Mouse (Mus musculus) kidney, embryonic 16.5 days (tissue): ENCODE results near the gene Morn5. TPM values are rescaled to one million over a fixed set of nuclear protein-coding genes. Genes with fewer than 3 reads are reported as not detected.
A peak's percentile ranks its signal among the peaks of the same experiment; 100 is the strongest.

Experiments used
- ATAC-seq: fragments of 200-750 bp; cut with Nextera tagmentation; 2 replicates; pipeline ENCODE4 v1.8.0; 2017; ENCODE audit warnings: moderate TSS enrichment; ENCODE audit not compliant: low FRiP score, low TSS enrichment
- H3K27ac ChIP-seq: fragments of 300-500 bp; sonication (generic); 2 replicates; pipeline ENCODE4 v1.5.1; 2014; ENCODE audit warnings: low read length
- H3K27me3 ChIP-seq: fragments of 300-500 bp; sonication (generic); 2 replicates; pipeline ENCODE4 v1.6.1; 2014; ENCODE audit warnings: low read length, control low read depth, mixed read lengths; ENCODE audit not compliant: insufficient read depth
- H3K36me3 ChIP-seq: fragments of 300-500 bp; sonication (generic); 2 replicates; pipeline ENCODE4 v1.6.1; 2014; ENCODE audit warnings: low read length, control low read depth, mixed read lengths; ENCODE audit not compliant: insufficient read depth
- H3K4me1 ChIP-seq: fragments of 300-500 bp; sonication (generic); 2 replicates; pipeline ENCODE4 v1.6.1; 2014; ENCODE audit warnings: low read length, control low read depth, mixed read lengths; ENCODE audit not compliant: insufficient read depth
- H3K4me2 ChIP-seq: fragments of 300-500 bp; sonication (generic); replicated peaks from 2 replicates; pipeline ENCODE4 v1.6.1; 2014; ENCODE audit warnings: low read depth, low read length
- H3K4me3 ChIP-seq: fragments of 300-500 bp; sonication (generic); 2 replicates; pipeline ENCODE4 v1.5.1; 2014; ENCODE audit warnings: mild to moderate bottlenecking, low read length
- H3K9ac ChIP-seq: fragments of 300-500 bp; sonication (generic); replicated peaks from 2 replicates; pipeline ENCODE4 v1.6.1; 2014; ENCODE audit warnings: low read length
- H3K9me3 ChIP-seq: fragments of 300-500 bp; sonication (generic); 2 replicates; pipeline ENCODE4 v1.6.1; 2016; ENCODE audit warnings: low read length, control low read depth
- WGBS: fragments of 180-500 bp; shearing (Covaris S2); extraction: QIAGEN DNeasy Blood & Tissue Kit; methylation state at CpG from one replicate; pipeline ENCODE4 v1.1.7; 2014; 5-methylcytosine and 5-hydroxymethylcytosine counted together
- polyA plus RNA-seq: library from polyadenylated mRNA; unstranded; fragments of >200 nt; fragmentation: Nextera tagmentation; extraction: Ambion mirVana; gene quantifications from 2 replicates; pipeline ENCODE4 v1.2.1, GENCODE M21; 2015

Morn5 gene
- polyA plus RNA-seq, 1 experiment from 2014 or later, result 0.70 TPM

- Histone ChIP-seq H3K9ac (no peak overlapping the region), H3K27me3 (peaks cover 6% of the 10 kb centered on the region; the same call in 1 of the 2 replicates), H3K36me3 (no peaks in the 10 kb centered on the region), H3K4me2 (no peak overlapping the region), H3K4me1 (peaks cover 11% of the 10 kb centered on the region; the same call in 1 of the 2 replicates), H3K27ac (no peak overlapping the region), H3K4me3 (no peak overlapping the region), H3K9me3 (no peaks in the 10 kb centered on the region)
- WGBS, result 87% methylated on average over 9 of the region's 9 CpGs
- ATAC-seq, result no peak
These were observed 33.7 kb downstream of the Morn5 start for GRCm38 (mm10) chr2:36082802-36083580.

DNA sequence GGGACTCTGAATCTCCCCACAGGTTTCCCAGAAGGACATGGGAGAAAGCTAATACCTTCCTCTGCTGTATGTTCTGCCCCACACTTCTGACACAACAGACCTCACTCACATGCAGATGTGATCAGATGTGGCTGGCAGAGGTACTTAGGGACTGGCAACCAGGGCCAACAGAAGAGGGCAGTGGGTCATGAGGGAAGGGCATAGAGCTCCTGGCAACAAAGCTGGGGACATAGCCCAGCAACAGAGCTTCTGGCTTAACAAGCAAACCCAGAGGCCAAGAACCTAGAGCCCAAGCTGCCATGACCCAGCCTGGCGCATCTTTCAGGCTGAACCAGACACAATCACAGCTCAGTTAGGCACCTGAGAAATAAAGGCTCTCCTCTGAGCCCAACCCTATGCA is 35.8 kb downstream of the Morn5 start:
- Histone ChIP-seq H3K27me3 (peaks cover 25% of the 10 kb centered on the region), H3K9me3 (no peaks in the 10 kb centered on the region), H3K4me2 (no peak overlapping the region), H3K4me3 (no peak overlapping the region), H3K9ac (no peak overlapping the region), H3K27ac (no peak overlapping the region), H3K36me3 (no peaks in the 10 kb centered on the region), H3K4me1 (peaks cover 11% of the 10 kb centered on the region; the same call in 1 of the 2 replicates)
- ATAC-seq, result no peak
- 96% methylated on average over 1 of the region's 1 CpGs for WGBS

GRCm38 (mm10) chr2:36089190-36089589 is 39.9 kb downstream of the Morn5 start:
- no peak for ATAC-seq
- H3K9ac ChIP-seq, result no peak overlapping the region
- H3K27ac ChIP-seq, result no peak overlapping the region
- 62% methylated on average over 3 of the region's 3 CpGs for WGBS
- no peaks in the 10 kb centered on the region for H3K36me3 ChIP-seq
- H3K4me3 ChIP-seq, result no peak overlapping the region
- peaks cover 28% of the 10 kb centered on the region for H3K4me1 ChIP-seq
- H3K9me3 ChIP-seq, result no peaks in the 10 kb centered on the region
- H3K4me2 ChIP-seq, result no peak overlapping the region
- H3K27me3 ChIP-seq, result peaks cover 66% of the 10 kb centered on the region

DNA sequence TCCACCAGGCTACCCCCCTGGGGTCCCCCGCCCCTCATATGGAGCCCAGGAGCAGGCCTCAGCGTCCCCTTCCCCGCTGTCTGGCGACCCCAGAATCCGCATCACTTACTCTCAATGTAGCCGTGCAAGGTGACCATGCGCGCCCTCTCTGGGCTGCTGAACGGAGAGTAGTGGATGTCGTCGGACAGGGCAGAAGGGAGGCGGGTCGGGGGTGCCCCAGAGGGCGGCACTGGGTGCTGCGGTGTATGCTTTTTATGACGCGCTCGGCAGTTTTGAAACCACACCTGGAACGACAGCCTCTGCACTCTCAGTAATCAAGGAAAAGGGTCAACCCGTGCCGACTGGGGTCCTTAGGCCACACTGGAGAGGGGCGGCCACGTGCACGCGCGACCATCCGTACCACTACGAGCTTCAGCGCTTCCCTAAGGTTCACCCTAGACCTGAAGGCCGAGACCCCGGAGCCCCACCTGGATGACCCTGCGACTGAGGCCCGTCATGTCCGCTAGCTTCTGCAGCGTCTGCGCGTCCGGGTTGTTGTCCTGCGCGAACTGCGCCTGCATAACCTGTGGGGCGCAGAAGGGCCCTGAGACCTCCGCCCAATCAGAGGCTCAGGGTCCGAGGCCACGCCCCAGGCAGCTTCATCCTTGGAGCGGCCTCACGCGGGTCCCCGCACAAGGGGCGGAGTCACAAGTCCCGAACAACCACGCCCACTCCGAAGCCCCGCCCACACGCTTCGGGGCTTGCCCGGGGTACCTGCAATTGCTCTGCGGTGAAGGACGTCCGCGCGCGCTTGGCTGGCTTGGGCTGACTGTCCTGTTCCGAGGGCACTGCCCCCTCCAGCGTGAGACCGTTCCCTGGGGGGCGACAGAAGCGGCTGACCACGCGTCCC is 41.8 kb downstream of the Morn5 start:
- peak overlapping the region; percentile 77 for H3K4me2 ChIP-seq
- H3K4me3 ChIP-seq, result peak overlapping the region; percentile 50
- H3K4me1 ChIP-seq, result peaks cover 30% of the 10 kb centered on the region
- no peaks in the 10 kb centered on the region for H3K9me3 ChIP-seq
- 4% methylated on average over 70 of the region's 70 CpGs for WGBS
- H3K9ac ChIP-seq, result peak overlapping the region; percentile 44
- H3K27ac ChIP-seq, result no peak overlapping the region
- no peaks in the 10 kb centered on the region for H3K36me3 ChIP-seq
- peaks cover 85% of the 10 kb centered on the region for H3K27me3 ChIP-seq
- ATAC-seq, result peak; percentile 85

GRCm38 (mm10) chr2:36092748-36093147 is 43.5 kb downstream of the Morn5 start:
- peaks cover 97% of the 10 kb centered on the region for H3K27me3 ChIP-seq
- H3K4me1 ChIP-seq, result peaks cover 30% of the 10 kb centered on the region
- no peak overlapping the region for H3K4me2 ChIP-seq
- H3K9me3 ChIP-seq, result no peaks in the 10 kb centered on the region
- no peak overlapping the region for H3K4me3 ChIP-seq
- no peak overlapping the region for H3K9ac ChIP-seq
- 10% methylated on average over 4 of the region's 4 CpGs for WGBS
- H3K36me3 ChIP-seq, result no peaks in the 10 kb centered on the region
- no peak for ATAC-seq
- H3K27ac ChIP-seq, result no peak overlapping the region

GRCm38 (mm10) chr2:36093301-36093700 is 44.0 kb downstream of the Morn5 start:
- no peak for ATAC-seq
- Histone ChIP-seq H3K9ac (no peak overlapping the region), H3K36me3 (no peaks in the 10 kb centered on the region), H3K27me3 (peaks cover 98% of the 10 kb centered on the region), H3K4me1 (peaks cover 30% of the 10 kb centered on the region), H3K9me3 (no peaks in the 10 kb centered on the region), H3K4me2 (no peak overlapping the region), H3K27ac (no peak overlapping the region), H3K4me3 (no peak overlapping the region)
- WGBS, result 29% methylated on average over 7 of the region's 7 CpGs

DNA sequence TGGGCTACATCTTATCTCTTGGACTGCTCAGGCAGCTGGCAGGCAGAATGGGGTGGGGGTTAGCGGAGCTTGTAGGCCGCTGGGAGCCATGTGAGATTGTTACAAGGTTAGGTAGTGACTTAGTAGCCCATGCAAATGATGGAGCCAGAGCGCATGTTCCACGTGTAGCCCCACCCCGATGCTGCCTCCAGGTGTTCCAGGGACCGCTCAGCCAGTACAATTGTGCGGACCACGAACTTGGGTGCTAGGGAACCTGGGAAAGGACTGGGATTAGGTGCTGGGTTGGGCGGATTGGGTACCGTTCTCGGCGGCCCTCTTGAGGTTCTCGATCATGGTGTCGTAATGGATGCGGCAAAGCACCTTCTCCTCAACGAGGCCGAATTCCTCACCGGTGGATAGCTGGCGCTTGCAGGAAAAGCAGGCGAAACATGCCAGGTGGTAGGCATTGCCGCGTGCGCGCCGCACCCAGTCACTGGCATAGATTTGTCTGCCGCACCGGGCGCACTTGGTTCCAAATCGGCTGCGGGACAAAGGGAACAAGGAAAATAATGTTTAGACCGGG is 44.7 kb downstream of the Morn5 start:
- Histone ChIP-seq H3K4me3 (peak overlapping the region; percentile 14), H3K4me2 (peak overlapping the region; percentile 34), H3K36me3 (no peaks in the 10 kb centered on the region), H3K27ac (no peak overlapping the region), H3K4me1 (peaks cover 30% of the 10 kb centered on the region), H3K9ac (no peak overlapping the region), H3K27me3 (peaks cover 99% of the 10 kb centered on the region), H3K9me3 (no peaks in the 10 kb centered on the region)
- WGBS, result 12% methylated on average over 31 of the region's 31 CpGs
- no peak for ATAC-seq

GRCm38 (mm10) chr2:36097129-36097815 is 48.0 kb downstream of the Morn5 start:
- H3K4me3 ChIP-seq, result no peak overlapping the region
- no peak overlapping the region for H3K27ac ChIP-seq
- peaks cover 99% of the 10 kb centered on the region for H3K27me3 ChIP-seq
- 7% methylated on average over 18 of the region's 18 CpGs for WGBS
- no peak overlapping the region for H3K9ac ChIP-seq
- H3K36me3 ChIP-seq, result no peaks in the 10 kb centered on the region
- no peak for ATAC-seq
- no peaks in the 10 kb centered on the region for H3K9me3 ChIP-seq
- no peak overlapping the region for H3K4me2 ChIP-seq
- H3K4me1 ChIP-seq, result peaks cover 21% of the 10 kb centered on the region

GRCm38 (mm10) chr2:36098021-36098420 is 48.8 kb downstream of the Morn5 start:
- H3K9me3 ChIP-seq, result no peaks in the 10 kb centered on the region
- peaks cover 25% of the 10 kb centered on the region for H3K4me1 ChIP-seq
- no peak for ATAC-seq
- H3K27me3 ChIP-seq, result peaks cover 99% of the 10 kb centered on the region
- H3K27ac ChIP-seq, result no peak overlapping the region
- H3K4me2 ChIP-seq, result no peak overlapping the region
- no peak overlapping the region for H3K9ac ChIP-seq
- no peaks in the 10 kb centered on the region for H3K36me3 ChIP-seq
- H3K4me3 ChIP-seq, result no peak overlapping the region
- WGBS, result 14% methylated on average over 5 of the region's 5 CpGs
